Mouse (Mus musculus) testis, postnatal 10 days (tissue): Measurements from ENCODE around the gene Alyref2.
A peak's percentile ranks its signal among the peaks of the same experiment; 100 is the strongest.

Source experiments
- DNase-seq: peaks from one replicate; pipeline ENCODE4 v3.0.0; 2021; ENCODE audit warnings: low spot score

Alyref2 gene

GRCm38 (mm10) chr1:171501016-171501610 is 2.2 kb upstream of the Alyref2 start:
- no peak for DNase-seq

- no peak for DNase-seq
Measured at GRCm38 (mm10) chr1:171501636-171502080, 1.6 kb upstream of the Alyref2 start.

DNA sequence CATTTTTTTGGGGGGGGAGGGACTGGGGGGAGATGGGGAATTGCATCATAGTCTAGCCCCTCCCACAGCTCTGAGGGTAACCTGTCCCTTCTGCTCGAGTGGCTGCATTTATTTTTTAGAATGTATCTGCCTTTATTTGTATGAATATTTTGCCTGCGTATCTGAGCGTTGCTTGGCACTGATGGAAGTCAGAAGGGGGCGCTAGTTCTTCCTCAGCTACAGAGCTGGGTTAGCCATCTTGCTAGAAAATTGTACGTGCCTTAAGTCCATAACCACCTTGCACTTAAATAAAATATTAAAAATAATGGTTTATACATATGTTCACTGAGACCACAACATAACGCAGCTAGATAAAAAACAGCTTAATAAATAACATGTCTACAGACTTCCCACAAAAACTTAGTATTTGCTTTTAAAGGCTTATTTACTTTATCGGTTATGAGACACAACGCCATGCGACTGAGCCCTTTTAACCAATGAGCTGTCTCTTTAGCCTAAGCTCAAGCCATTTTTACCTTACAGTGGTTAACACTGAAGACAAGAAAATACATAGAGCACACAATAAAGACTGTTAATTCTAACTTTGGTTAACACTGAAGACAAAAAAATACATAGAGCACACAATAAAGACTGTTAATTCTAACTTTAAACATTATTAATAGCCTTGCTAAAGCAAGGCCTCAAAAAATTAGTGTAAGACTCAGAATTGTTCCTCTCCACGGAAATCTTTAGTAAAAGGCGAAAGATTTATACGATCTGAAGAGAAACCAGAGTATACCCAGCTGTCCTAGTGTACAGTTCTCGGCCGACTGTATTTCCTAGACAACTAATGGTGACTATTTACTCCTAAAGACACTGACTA is 659 bp upstream of the Alyref2 start:
- DNase-seq, result peak; percentile 68

- DNase-seq, result peak; percentile 64
Measured at GRCm38 (mm10) chr1:171503592-171504291, 464 bp downstream of the Alyref2 start.

DNA sequence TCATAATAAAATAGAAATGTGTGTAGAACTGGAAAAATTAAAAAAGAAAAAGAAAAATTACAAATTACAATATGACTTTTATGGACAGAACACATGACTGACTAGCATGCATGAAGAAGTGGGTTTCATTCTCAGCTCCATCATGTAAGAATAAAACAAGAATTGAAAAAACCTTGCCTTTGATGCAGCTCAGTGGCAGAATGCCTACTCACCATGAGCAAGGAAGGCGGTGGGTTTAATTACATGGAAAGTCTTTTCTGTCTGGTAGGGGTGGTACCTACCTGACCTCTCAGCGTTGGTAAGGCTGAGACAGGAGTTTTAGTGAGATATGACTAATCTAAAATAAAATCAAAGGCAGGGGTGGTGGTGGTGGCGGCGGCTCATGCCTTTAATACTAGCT is 1.3 kb downstream of the Alyref2 start:
- DNase-seq, result no peak

- no peak for DNase-seq
Measured at GRCm38 (mm10) chr1:171513234-171513633, 10.0 kb downstream of the Alyref2 start.

- DNase-seq, result no peak
Measured at GRCm38 (mm10) chr1:171513760-171514159, 10.5 kb downstream of the Alyref2 start.

DNA sequence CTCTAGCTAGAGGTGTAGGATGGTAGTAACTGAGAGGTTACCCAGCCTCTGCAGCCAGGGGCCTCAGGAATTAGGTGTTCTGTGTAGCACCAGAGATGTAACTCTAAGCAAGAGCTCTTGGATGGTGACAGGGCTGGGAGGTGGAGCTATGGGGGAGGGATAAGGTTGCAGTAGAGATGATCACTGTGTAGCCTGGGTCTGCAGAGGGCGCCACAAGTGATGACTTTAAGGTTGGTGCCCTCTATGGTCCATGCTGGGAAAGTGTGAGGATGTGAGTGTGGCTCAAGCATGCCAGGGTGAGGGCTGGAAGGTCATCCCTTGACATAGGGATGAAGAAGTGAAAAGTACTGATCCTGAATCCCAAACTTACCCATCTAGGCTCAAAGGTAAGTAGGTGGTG is 11.8 kb downstream of the Alyref2 start:
- DNase-seq, result no peak

DNA sequence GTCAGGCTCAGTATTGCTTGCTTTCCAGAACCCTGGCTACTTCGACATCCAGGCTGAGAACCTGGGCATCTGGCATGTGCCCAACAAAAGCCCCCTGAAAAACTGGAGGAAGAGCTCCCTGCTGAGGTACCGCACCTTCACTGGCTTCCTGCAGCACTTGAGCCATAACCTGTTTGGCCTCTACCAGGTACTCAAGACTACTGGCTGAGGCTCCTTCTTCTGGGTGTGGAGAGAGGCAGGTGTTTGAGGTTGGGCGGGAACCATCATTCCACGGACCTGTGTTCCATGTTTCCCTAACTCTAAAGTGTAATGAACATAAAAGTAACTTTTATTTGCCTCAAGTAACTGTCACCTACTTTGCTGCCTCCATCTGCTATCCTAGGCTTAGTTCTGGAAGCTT is 12.3 kb downstream of the Alyref2 start:
- DNase-seq, result no peak

GRCm38 (mm10) chr1:171531367-171531766 is 28.1 kb downstream of the Alyref2 start:
- no peak for DNase-seq

DNA sequence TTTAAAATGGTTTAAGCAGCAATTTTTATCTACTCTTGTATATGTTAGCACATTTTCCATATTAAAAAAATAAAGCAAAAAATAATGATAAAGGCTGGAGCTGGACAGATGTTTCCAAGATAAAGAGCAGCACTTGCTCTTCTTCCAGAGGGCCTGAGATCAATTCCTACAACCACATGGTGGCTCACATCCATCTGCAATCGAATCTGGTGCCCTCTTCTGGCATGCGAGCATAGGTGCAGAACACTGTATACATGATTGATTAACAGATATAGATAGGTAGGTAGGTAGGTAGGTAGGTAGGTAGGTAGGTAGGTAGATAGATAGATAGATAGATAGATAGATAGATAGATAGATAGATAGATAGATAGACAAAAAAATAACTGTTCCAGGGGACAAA is 29.6 kb downstream of the Alyref2 start:
- no peak for DNase-seq

GRCm38 (mm10) chr1:171534557-171534956 is 31.3 kb downstream of the Alyref2 start:
- no peak for DNase-seq

DNA sequence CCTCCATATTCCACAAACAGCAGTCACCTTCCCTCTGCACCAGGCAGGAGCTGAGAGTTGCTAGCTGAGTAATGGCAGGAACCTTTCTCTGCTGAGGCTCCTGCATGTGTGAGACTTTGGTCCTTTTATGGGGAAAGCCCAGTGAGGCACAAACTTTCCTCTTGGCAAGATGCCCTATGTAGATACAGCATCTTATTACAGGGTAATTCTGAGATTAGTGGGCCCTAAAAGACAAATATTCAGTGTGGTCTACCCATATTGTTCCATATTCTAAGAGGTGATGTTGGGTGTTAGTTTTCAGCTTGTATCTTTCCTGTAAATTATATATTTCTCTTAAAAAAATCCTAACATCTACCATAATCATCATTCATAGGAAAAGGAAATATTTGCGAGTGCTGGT is 31.9 kb downstream of the Alyref2 start, which contains the start of gene Itln1:
Gene Itln1, minus strand, starts transcription at position 101 of the 400 bp plus-strand sequence.
- DNase-seq, result no peak

DNA sequence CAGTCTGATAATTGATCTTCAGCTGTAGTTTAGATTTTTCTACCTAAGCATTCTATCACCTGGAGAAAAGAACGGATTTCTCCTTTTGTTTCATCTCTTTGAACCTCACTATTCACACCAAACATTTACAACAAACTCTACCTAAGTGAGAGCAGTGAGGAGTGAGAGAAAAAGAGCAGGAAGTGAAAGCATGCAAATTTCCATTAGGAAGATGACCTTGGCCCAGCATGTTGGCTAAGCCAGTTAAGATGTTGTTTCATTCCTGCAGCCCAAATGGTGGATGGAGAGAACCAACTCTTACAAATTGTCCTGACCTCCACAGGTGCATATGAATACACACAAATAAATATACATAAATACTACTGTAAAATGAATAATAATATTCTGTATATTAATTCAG is 37.4 kb downstream of the Alyref2 start:
- no peak for DNase-seq

DNA sequence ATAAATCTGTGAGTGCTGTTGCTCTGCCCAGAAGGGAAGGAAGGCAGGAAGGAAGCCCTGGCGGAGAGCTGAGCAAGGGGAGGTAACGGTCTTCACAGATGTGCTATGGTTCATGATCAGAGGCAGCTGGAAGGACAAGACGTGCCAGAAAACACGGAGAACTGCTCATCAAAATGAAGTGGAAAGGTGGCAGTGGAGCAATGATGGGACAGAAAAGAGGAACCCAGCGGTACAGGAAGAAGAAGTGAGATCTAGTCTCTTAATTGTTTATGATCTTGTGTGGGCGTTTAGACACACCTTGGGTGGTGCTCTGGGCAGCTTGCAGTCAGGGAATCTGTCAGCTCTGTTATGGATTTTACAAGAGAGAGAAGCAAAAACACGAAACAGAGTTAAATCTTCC is 48.0 kb downstream of the Alyref2 start:
- no peak for DNase-seq

GRCm38 (mm10) chr1:171552230-171552629 is 49.0 kb downstream of the Alyref2 start:
- DNase-seq, result no peak

GRCm38 (mm10) chr1:171553359-171554341 is 50.4 kb downstream of the Alyref2 start:
- no peak for DNase-seq
